Mouse (Mus musculus) frontal cortex, postnatal 10 days (tissue): ENCODE results near the gene Rap1gap2.

Experiments
- DNase-seq, 2 experiments: peaks; one replicate each; pipeline ENCODE4 v3.0.0; 2022; ENCODE audit warnings: low spot score in 2 of 2, mixed read lengths in 1 of 2

The Rap1gap2 gene

DNA sequence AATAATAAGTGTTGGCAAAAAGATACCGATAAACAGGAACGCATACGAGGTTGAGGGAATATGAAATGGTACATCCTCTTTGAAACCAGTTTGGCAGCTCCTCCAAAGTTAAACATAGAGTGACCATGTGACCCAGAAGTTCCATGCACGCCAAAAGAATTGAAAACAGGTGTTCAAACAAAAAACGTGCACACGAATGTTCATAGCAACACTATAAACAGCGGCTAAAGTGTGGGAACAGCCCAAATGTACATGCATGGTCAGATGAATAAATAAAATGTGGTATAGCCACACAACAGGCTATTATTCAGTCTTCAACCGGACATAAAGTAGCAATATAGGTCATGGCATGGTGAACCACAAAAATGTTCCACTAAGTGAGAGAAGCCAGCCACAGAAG is 108.2 kb downstream of the Rap1gap2 start:
- no peak for DNase-seq

DNA sequence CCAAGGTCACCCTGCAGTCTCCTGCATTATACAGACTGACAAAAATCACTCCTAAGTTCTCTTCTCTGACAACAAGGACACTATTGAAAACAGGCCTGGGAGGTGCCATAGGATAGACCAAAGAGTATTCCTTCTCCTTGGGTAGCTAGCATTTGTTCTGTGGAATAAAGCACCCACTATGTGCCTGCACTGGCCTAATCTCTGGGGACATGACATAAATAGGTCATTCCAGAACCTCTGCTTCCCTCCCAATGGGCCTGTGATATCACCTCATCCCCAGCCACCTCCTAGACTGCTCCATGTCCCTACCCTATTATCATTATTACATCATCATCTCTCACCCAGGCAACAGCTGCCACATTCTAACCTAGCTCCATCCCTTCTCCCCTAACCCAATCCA is 108.7 kb downstream of the Rap1gap2 start:
- DNase-seq = no peak

GRCm38 (mm10) chr11:74501061-74501460 is 109.7 kb downstream of the Rap1gap2 start:
- DNase-seq = no peak

- no peak for DNase-seq
Measured at GRCm38 (mm10) chr11:74499521-74500099, 111.1 kb downstream of the Rap1gap2 start.

- DNase-seq = no peak
Measured at GRCm38 (mm10) chr11:74499058-74499457, 111.7 kb downstream of the Rap1gap2 start.

DNA sequence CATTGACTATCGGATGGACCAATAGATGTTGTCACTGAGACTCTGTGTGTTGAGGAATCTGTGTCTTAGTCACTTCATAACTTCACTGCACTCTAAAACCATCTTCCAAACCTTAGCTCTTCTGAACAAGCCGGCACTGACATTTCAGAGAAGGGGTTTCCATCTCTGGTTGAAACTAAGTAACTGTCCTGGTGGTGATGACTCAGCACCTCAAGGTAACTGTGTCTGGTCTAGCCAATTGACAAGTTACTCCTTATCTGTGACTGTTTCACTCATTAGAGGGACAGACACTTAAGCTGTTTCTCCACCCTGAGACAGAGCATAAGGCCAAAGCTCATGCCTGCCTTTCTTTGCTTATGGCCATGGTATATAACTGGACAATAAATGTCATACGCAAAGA is 114.1 kb downstream of the Rap1gap2 start:
- no peak for DNase-seq

DNA sequence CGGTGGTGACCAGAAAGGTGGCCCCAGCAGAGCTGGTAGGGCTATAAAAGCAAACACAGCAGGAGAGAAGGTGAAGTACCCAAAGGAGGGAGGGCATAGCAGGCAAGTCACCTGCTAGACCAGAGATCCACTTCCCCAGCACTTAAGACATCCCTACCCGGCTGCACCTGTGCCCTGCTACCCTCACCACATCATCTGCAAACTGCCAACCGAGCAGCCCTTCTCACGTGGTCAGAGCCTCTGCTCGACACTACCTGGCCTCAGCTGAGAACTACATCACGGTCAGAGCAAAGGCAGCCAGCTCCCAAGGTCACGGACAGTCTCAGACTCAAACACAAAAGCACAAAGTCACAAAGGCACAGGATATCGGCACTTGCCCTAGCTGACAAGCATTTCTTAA is 116.8 kb downstream of the Rap1gap2 start:
- no peak for DNase-seq

DNA sequence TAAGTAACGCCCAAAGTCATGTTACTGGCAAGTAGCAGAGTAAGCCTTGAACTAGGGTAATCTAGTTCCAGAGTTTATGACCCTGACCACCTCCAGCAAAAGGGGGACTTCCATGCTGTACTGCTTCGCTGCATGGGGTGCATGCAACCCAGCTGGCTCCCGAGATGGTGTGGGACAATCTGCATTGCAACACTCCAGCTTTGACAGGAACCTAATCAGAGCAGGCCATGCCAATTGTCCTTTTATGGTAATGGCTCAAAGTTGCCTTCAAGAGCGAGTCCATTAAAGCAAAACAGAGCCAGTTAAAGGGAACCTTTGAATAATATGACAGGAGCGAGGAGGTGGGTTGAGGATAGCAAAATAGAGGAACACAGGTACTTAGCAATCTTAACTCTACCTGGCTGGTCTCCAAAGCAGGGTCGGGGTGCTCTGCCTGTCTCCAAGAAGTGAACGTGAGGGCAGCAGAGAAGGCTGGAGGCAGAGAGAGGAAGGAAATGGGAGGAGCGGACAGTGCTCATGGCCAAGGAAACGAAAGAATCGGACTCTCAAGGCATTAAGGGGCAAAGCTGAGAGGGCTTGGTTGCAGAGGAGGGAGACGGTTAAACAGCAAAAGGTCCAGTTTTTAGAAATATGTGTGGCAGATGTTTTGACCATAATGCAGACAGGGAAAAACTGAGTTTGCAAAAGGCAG is 117.4 kb downstream of the Rap1gap2 start:
- DNase-seq = no peak

DNA sequence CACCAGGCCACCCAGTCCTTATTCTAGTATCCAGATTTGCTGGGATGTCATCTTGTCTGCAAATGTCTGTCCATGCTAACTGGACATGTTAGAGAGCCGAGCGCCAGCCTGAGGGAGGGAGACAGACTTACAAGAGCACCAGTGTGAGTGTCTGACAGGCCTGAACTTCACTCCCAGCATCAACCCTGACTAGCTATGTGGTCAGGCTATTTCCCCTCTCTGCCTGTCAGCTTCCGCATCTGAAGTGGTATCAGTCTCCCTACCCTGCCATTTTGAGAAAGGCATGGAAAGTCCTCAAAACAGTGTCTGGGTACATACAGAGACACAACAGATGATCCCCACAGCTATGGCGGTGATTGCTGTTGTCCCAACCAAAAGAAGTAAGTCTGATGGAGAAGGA is 119.6 kb downstream of the Rap1gap2 start:
- no peak for DNase-seq

- no peak for DNase-seq
Measured at GRCm38 (mm10) chr11:74489239-74489638, 121.5 kb downstream of the Rap1gap2 start.

GRCm38 (mm10) chr11:74487952-74488351 is 122.8 kb downstream of the Rap1gap2 start:
- no peak for DNase-seq

- DNase-seq = no peak
Measured at GRCm38 (mm10) chr11:74485435-74486217, 125.1 kb downstream of the Rap1gap2 start.

DNA sequence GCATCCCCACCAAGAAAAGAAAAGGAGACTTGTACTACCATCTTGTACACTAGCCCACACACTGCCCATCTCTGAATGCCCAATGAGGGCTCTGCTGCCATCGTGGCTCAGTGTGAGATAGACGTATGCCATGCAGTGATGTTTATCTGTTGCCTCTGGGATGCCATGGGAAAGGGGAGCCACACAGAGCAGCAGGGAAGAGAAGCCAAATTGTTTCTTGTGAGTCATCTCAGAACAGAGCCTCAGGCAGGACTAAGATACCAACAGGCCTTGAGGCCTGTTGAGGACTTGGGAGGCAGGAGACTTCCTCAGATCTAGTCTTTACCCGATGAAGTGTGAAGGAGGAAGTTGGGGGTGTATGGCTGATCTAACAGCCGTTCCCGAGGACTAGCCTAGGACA is 126.8 kb downstream of the Rap1gap2 start:
- no peak for DNase-seq

GRCm38 (mm10) chr11:74483153-74483817 is 127.4 kb downstream of the Rap1gap2 start:
- DNase-seq = no peak

DNA sequence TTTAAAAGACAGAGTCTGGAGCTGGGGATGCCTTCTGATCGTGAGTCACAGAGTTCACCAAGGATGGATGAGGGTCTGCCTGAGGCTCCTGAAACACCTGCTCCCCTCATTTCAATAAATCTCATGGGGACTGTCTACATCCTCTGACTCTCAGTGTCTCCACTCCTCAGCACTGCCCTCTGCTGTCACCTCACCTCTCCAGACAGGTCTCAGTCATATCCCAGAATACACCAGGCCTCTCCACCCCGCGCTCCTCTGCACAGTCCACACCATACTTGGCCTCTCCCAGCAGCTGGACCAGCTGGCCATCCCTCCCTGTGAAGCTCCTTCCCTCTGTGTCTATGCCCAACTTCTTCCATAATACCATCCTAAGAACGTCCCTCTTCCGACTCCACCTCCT is 128.9 kb downstream of the Rap1gap2 start:
- no peak for DNase-seq

DNA sequence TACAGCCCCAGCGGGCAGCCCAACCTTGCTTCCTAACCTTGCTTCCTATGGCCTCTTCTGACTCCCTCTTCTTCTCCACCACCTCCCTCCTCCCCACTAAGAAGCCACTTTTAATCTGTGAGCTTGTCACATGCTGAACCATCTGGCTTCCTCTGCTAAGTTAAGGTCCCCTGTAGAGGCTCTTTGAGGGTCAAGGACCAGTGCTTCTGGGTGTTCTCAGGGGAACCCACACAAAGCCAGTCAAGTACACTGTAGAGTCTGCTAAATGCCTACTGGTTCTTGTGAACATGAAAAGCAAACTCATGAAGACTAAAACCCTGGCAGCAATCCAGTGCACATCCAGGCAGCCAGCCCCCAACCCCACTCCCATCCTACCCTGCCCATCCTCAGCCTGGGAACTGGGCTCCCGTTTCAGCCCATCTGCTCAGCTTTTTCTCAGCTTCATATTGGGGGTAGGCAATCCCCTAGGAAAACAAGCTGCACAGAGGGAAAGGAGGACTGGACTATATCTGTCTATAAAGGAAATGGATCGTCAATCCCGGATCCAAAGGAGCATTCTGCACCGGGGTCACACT is 130.9 kb downstream of the Rap1gap2 start:
- peak; percentile 46 for DNase-seq

DNA sequence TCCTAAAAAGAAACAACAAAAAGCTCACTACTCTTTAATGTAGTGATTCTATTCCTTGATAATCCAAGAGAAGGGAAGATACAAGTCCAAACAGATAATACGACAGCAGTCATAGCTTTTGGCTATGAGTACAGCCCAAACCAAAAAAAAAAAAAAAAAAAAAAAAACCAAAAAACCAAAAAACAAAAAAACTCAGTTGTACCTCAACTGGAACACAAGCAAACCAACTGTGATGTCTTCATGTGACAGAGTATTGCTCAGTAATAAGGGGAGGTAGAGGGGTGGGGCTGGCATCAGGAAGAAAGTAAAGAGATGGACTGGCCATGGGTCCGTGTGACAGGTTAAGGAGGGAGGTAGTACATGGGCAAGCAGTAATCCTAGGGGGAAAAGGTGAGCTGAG is 131.8 kb downstream of the Rap1gap2 start:
- no peak for DNase-seq

DNA sequence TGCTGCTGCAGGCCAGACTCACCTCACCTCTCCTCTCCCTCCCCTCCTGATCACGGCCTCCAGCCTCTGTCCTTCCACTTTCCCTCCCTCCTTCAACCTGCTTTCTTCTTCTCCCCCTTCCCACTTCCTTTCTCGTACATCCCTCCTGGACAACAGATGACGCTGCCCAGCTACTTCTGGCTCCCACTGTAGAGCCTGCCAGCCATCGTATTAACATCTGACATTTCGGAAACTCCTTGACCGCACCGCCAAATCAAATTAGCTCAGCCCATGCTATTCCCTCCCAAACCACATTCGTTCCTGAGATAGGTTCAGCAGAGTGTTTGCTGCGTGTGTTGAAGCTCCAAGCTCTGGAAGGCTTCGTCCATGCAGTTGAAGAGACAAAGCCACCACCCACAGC is 138.0 kb downstream of the Rap1gap2 start:
- no peak for DNase-seq

DNA sequence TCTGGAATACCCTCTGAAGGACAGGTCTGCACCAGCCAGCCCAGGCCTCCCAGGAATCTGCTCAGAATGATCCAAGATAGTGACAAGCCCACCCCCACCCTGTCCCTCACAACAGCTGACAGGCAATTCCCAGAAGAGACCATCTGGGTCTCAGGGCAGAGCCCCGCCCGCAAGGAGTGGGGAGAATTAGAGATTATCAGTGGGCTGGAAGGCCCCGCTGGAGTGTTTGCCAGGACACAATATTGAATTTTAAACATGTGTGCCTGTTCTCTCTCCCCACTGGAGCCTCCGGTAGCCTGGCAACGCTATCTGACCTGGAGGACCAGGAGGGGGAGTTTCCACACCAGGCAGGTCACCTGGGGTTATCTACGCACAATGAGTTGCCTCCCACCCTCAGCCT is 142.5 kb downstream of the Rap1gap2 start:
- no peak for DNase-seq

DNA sequence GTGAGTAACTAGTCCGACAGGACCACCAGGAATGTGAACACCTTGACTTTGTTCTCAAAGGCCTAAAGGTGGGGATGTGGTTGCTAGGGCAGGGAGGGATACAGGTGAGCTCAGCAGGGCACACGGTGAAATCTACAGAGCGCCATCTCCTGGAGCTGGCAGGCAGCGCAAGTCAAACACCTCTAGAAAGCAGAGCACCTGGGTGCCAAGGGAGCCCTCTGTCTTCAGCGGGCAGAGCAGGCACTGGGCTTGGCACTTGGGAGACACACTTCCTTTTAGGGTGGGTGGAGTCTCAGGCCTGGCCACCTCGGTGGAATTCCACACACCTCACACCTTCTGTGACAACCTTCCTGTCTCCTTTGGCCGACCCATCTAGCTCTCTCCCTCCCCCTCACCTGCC is 145.0 kb downstream of the Rap1gap2 start:
- no peak for DNase-seq

DNA sequence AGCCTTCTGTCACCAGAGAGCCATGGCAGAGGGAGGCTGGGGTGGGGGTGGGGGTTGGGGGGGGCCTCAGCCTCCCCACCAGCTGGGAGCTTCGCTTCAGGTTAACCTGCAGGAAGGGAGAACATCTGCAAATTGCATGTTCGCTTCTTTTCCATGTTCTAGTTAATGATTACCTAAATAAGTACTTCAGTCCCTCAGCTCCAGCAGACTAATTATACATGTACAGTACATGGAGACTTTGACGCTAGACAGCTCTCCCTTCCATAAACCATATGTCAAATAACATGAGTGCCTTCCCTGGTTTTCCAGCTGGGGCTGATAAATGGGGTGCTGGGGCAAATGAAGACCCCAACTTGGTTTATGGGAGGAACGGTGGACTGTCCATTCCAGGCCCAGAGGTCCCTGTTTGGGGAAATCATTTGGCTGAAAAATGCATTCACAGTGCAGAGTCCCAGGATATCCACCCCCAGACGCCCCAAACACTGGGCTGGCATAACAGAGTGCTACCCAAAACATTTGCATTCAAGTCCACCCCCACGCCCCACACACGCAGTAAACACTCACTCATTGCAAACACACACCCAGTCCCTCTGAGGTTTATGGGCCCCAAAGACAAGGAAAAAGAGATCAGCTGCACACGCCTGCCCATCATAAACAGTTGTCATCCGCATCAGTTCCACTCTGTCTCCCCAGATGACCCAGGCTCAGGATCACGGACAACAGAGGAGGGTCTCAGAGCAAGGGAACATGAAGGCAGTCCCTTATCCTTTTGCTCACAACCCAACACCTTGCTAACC is 146.3 kb downstream of the Rap1gap2 start:
- DNase-seq = no peak
